Mouse (Mus musculus) left cerebral cortex, adult 11 months (tissue): Measurements from ENCODE around the gene H2-T24.
"Not testable (repeated sequence)": the region's sequence is repeated elsewhere in the genome, so short reads cannot be mapped to it uniquely, and the experiment has no call there.

ENCODE experiments used
- DNase-seq: peaks from one replicate; pipeline ENCODE4 v3.0.0; 2022; ENCODE audit warnings: low spot score

Gene H2-T24

DNA sequence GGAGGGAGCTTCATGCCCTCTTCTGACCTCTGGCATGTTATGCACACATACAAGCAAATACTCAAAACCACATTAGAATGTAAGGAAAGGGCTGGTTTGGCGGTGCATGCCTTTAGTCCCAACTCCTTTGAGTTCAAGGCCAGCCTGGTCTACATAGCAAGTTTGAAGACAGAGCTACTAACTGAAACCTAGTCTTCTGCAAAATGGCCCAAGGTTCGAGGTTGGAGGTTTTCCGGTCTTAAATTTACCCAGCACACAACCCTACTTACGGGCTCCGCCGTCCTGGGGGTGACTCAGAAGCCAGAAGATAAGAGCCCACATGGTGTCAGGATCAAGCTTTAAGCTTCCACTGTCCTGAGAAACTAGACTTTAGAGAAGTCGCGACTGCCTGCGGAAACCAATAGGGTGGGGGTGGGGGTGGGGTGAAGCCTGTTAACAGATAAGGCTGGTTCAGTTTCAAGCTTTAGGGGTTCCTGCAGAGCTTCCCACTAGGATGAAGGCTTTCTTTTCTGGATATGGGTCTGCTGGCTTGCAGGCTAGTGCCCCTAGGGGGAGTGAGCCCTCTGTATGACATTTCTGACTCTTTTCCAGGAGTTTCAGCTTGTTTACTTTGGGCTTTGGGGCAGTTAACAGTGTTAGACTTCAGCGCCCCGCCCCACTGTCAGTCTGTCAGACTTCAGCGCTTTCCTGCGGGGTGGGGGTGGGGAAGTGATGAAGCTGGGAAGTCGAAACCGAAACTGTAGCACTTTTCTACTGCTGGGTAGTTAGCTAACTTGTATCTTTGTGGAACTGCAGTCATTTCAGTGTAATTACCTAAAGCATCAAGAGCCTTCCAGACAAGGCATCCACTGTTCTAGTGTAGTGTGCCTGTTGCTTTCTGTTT, at the start of gene H2-T24:
TSS of gene H2-T24 (minus strand) at position 370 of the 883 bp plus-strand sequence.
- DNase-seq, result no peak

DNA sequence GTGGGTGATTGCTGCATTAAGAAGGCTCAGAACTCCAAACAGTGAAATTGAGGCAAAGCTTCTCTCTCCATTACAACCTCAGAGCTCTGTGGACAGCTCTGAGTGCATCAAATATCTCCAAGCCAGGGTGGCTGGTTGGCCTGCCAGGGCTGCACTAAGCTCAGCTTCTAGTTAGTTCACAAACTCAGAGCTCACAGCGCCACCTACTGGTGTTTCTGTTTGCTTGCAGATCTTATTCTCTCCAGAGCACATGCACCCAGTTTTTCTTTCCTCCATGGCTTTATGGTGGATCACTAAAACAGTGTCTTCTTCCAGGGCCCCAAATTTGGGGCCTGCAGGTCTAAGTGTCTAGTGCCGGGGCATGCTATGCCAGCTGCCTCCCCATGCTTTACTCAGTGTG, 40.5 kb upstream of the H2-T24 start:
- peak; percentile 63 for DNase-seq

DNA sequence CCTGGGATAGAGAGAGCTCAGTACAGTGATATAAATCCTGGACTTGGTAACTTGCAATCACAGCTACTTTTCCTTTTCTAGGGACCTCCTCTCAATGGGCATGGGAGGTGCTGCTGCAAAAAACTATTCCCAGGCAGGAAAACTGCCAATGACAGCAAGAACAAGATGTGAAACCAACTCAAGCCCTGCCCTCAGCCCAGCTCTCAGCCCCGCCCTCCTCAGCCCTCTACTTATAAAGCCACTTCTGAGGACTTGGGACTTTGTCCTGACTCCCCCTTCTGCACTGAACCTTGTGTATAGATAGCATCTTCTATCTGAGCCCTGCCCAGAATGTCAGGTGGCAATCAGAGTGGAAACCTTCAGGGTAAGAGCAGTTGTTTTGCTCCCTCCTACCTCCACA, 38.0 kb upstream of the H2-T24 start, which contains the start of gene Gm11127:
TSS of gene Gm11127 (minus strand) at position 10 of the 400 bp plus-strand sequence.
- not testable (repeated sequence) for DNase-seq

DNA sequence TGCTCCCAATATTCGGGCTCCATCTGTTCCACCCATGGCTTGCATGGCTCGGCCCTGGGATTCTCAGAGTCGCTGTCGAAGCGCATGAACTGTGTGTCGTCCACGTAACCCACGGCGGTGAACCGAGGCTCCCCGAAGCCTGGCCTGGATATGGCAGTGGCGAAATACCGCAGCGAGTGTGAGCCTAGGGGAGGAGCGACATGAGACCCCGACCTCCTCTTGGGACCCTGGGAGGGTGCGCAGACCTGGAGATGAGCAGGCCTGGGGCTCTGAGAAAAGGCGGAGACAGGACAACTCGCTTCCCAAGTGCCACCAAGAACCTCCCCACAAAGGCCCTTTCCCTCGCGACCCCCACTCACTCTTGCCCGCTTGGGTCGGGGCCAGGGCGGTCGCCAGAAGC, 37.6 kb upstream of the H2-T24 start:
- not testable (repeated sequence) for DNase-seq

DNA sequence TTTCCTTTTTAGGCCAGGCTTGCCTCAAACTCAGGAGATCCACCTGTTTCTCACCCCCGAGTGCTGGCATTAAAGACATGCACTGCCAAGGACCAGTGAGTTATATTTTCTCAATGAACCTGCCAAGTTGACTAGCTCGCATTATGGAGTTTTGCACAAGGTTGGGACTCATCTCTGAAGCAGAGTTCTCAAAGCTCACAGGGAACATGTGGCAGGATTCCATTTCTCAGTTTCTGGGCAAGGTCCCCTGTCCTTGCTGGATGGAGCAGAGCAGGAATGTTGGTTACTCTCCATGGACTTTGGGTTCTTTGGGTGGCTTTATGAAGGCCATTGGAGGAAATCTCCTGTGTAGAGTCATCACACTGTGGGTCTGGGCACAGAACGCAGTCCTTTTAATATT, 22.9 kb upstream of the H2-T24 start:
- DNase-seq, result no peak

DNA sequence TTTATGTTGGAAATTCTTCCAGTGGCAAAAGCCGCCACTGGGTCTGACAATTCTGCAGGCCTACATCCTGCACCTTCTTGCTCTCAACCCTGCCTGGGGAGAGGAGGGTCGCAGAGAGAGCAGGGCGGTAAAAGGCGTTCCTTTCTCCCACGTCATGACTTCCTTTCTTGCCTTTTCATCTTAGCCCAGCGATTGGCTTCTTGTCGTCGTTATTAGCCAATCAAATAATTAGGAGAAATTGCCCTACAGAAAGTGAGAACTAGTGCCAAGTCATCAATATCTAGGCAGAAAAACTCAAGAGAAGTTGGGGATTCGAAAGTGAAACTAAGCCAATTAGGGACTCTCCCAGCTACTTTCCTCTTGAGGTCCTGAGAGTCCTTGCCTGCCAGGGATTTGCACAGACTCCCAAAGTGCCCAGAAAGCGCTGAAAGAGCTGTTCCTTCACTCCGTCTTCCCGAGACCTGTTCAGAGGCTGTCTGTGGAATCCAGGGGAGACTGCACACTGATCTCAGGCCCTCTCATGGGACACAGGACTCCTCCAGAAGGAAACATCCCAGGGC, 22.3 kb upstream of the H2-T24 start, which contains the start of the genes H2-T22 and Gm6034:
TSS of gene H2-T22 (minus strand) at position 138 of the 560 bp plus-strand sequence.
TSS of gene Gm6034 (plus strand) at position 352 of the 560 bp plus-strand sequence.
- peak; percentile 85 for DNase-seq

DNA sequence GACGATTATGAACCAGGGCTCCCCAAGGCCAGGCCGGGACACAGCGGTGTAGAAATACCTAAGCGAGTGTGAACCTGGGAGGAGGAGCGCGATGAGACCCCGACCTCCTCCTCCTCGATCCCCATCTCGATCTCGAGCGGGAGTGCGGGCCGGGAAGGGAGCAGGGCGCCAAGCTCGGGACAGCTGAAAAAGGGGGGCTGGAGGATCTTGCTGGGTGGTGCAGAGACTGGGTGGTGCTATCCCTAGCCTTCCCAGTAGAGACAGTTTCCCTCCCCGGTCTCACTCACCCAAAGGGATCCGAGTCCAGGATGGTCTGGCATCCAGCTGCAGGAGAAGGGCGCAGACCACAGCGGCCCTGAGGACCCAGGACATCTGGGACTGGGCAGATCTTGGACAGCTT, 21.7 kb upstream of the H2-T24 start:
- not testable (repeated sequence) for DNase-seq

DNA sequence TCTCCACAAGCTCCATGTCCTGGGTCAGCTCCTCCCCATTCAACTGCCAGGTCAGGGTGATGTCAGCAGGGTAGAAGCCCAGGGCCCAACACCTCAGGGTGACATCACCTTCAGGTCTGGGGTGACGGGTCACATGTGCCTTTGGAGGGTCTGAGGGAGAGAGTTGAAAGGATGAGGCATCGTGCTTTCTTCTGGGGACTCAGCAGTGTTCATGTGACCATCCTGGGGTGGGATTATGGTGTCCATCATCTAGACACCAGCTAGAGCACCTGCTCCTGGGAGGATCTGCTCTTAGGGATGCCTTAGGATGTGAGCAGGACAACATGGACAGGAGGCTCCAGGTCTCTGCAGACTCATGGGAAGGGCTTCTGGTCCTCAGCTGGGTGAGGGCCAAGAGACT, 20.2 kb upstream of the H2-T24 start:
- not testable (repeated sequence) for DNase-seq

DNA sequence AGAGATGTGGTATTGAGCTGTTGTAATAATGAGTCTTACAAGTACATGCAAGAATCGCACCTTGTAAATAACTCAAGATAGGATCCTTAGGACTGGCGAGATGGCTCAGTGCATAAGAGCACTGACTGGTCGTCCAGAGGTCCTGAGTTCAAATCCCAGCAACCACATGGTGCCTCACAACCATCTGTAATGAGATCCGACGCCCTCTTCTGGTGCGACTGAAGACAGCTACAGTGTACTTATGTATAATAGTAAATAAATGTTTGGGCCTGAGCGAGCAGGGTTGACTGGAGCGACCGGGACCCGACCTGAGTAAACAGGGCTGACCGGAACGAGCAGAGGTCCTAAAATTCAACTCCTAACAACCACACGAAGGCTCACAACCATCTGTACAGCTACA, 15.8 kb upstream of the H2-T24 start:
- DNase-seq, result not testable (repeated sequence)

DNA sequence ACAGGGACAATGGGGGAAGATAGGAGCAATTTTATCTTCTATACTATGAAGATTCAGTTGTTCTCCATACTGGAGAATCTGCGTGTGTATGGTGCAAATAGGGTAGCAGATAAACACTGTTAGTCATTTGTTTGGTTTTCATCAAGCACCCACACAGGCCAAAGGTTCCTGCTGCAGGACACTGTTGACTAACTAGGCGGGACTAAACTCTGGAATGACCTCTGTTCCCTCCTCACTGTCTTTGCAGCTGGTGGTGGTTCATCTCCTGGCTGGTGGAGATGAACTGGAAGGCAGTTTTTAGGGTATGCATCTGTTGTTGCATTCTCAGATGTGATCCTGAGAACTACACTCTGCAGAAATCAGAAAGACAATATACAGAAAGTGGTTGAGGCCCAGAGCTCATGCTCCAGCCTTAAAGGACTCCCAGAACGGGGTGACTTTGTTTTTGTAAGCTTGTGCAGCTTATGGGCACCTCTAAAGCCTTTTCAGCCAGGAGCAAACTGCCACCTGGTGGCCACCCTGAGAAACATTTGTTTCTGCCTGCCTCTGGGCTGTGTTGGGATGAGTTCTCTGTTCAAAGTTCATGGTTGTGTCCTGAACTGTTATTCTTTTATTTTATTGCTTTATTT, 14.8 kb upstream of the H2-T24 start:
- not testable (repeated sequence) for DNase-seq

DNA sequence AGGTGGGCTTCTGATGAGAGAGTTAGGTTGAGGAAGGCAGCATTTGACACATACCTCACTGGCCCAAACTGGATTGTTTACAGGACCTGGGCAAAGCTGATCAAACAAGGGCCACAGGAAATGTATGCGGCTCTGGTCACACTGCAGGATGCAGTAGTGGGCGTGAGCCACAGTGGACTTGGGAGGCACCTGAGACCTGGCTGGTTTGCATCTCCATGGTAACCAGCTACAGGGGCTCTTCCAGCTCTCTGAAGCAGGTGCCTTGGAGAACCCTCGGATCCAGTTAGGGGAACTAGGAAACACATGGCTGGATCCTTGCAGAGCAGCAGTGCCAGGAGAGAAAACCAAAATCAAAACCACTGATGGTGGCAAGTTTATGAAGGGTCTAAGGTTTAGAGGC, 14.2 kb upstream of the H2-T24 start:
- not testable (repeated sequence) for DNase-seq

DNA sequence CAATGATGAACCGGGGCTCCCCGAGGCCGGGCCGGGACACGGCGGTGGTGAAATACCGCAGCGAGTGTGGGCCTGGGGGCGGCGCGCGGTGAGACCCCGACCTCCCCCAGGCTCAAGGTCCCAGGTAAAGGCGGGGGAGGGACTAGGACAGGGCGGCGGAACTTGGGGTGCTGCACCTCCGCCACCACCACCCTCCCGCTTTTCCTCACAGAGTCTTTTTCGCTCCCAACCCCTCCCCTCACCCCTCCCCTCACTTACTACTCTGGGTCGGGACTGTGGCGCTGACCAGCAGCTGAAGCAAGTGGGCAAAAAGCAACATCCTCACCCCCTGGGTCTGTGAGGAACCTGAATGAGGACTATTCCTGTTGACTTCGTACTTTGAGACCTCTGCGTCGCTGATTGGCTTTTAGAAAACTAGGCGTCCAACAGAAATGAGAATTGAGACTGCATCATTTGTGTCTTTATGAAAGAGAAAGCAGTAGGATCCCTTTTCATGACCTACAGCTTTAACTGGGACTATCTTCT, 12.1 kb upstream of the H2-T24 start, which contains the start of gene H2-T23:
TSS of gene H2-T23 (minus strand) at position 505 of the 525 bp plus-strand sequence.
- DNase-seq, result not testable (repeated sequence)

DNA sequence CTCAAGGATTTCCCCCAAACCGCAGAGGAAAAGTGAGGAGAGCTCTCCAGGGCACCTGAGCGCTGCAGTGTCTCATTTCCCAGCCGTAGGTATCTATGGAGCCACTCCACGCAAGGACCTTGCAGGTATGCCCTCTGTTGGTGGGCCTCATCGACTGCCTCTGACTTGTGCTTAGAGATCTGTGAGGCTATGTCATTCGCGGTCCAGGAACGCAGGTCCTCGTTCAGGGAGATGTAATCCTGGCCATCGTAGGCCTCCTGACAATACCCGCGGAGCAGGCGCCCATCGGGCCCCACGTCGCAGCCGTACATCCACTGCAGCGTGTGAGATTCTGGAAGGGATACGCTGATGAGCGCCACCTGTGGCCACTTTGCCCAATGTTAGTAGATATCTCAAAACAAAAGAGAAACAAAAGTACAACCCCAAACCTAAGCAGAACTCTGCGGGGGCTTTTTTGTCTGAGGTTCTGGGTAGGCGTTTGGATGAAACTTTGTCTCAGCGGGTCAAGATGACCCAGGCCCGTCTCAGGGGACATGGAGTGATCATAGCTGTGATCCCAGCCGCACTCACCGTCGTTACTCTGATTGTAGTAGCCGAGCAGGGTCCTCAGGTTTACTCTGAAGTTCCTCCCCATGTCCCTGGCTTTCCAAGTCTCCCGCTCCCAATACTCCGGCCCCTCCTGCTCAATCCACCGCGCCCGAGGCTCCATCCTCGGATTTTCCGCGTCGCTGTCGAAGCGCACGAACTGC, 11.4 kb upstream of the H2-T24 start:
- DNase-seq, result not testable (repeated sequence)

DNA sequence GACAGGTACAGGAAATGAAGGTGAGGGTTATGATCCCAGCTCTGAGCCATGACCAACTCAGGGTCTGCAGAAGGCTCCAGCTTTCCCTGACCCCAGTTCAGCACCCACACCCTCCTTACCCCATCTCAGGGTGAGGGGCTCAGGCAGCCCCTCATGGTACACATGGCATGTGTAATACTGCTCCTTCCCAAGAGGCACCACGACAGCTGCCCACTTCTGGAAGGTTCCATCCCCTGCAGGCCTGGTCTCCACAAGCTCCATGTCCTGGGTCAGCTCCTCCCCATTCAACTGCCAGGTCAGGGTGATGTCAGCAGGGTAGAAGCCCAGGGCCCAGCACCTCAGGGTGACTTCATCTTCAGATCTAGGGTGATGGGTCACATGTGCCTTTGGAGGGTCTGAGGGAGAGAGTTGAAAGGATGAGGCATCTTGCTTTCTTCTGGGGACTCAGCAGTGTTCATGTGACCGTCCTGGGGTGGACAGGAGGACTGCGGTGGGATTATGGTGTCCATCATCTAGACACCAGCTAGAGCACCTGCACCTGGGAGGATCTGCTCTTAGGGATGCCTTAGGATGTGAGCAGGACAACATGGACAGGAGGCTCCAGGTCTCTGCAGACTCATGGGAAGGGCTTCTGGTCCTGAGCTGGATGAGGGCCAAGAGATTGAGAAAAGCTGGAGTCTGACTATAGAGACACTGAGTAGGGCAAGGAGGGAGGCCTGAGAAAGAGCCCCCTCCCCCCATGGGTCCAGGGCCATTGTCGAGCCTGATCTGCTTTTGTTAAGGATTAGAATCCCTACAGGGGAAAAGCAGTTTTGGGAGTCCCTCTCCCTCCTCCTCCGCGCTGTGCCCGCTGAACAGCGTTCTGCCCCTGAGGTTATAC, 10.6 kb upstream of the H2-T24 start:
- not testable (repeated sequence) for DNase-seq

DNA sequence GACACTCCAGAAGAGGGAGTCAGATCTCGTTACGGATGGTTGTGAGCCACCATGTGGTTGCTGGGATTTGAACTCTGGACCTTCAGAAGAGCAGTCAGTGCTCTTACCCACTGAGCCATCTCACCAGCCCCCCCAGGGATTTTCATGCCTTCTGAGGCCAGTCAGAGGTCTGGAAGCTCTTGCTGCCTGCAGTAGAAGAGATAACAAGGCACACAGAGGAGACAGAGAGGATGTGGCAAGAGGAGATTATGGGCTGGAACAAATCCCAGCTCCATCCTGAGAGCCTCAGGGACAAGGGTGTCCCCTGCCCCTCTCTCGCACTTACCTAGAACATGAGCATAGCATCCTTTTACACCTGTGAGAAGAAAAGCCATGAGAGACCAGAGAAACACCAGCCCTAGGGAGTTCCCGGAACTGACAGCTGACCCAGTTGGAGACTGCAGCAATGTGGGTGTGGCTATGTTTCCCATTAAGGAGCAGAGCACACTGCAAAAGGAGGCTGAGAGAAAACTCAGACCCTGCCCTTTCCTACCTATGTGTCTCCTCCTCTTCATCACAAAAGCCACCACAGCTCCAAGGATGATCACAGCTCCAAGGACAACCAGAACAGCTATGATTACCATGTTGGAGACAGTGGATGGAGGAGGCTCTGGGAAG, 9.8 kb upstream of the H2-T24 start:
- not testable (repeated sequence) for DNase-seq

DNA sequence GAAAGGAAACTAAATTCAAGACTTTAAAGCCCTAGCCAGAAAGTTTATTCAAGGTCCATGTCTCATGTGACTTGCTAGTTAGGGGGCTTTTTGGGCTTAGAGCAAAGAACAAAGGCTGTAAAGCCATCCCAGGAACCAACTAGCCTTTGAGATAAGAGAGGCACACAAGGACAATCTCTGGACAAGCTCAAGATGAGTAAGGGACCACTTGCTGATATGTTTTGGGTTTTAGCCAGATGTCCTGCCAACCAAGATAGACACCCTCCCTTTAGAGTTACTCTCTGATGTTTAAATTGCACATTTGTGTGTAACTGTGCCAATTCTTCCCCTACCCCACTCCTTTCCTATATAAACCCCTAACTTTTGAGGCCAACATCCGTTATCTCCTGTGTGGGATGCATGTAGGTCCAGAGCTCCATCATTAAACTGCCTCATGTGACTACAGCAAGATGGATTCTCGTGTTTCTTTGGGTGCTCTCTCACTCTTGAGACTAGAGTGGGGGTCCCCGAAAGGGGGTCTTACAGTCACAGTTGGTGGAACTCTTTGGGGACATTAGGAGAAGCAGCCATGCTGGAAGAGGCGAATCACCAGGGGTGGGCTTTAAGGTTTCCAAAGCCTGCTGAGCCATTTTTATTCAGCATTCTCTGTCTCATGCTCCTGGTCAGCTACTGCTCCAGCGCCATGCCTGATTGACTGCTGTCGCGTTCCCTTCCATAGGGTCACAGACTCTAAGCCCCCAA, 8.7 kb upstream of the H2-T24 start:
- no peak for DNase-seq

DNA sequence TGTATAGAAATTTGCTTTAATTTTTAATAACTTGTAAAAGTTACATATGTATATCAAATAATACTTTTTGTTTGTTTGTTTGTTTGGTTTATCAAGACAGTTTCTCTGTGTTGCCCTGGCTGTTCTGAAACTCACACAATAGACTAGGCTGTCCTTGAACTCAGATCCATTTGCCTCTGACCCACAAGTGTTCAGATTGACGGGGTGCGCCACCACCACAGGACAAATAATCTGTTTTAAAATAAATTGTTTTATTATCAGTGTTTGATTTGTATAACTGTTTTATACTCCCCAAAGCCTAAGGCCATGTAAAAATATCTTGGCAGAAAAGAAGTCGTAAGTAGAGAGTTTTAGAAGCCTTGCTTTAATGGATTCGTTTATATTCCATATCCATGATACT, 7.3 kb upstream of the H2-T24 start:
- no peak for DNase-seq

DNA sequence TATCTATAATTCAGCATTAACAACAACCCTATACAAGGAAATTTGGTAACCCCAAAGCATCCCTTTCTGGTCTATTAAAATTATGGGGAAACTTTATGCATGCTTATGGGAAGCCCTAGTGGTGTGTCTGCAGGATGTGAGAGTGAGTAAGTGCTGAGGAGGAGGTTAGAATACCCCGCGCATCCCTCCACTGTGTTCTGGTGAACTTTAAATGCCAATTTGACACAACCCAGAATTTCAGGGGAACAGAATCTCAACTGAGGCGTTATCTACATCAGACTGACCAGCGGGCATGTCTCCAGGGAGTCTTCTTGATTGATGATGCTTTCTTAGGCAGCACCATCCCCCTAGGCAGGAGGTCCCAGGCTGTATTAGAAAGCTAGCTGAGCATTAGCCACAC, 5.5 kb upstream of the H2-T24 start:
- no peak for DNase-seq

DNA sequence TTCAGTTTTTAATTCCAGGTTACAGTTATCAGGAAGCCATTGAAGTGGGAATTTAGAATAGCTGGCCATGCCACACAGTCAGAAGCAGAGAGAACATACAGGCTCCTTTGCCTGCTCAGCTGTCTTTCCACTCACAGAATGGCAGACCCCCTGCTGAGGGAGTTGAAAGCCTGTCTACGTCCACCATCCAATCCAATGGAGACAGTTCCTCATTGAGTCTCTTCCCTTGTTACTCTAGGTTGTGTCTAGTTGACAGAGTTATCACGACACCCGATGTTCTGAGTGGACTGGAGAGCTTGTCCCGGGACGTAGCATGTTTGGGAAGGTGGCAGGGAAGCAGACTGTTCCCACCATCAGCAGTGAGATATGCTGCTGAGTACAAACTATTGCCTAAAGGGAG, 4.8 kb upstream of the H2-T24 start:
- DNase-seq, result no peak
